Mouse (Mus musculus): ENCODE measurements around the gene Cass4.

Cass4 gene

DNA sequence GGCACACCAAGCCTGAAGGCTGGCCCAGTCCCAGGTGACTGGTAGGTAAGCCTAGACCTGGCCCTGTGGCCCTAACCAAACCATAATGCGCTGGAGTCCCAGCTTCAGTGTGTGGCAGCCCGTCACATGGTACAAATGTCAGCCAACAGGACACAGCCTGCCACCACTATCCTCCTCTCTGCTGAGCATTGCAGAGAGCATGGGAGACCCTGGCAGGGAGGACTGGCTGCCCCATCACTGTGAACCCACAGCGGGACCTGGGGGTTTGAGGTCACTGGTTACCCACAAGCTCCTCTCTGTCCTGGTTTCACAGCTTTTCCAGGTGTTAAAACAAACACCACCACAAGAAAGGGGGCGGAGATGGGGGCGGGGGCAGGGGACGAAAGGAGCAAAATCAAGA lies 3.3 kb upstream of the Cass4 start:
- DNase-seq, result no peak

DNA sequence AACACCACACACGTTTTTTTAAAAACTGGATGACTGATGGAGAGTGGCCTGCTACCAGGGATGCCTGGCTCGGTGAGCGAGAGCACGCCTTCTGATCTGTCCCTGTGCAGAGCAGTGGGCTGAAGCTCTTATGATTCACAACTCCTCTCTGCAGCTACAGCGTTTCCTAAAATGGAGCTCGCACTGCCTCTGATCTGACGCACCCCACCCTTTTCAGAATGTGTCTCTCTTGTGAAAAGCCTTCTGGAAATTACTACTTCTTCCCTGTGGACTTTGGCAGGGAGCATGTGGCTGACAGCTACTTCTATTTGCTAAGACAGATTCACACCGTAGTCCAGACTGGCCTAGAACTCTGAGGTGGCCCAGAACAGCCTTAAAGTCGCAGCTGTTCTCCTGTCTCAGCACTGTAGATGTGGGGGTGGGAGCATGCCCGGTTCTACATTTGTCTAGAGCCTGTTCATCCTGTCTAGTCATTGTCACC lies 1.5 kb upstream of the Cass4 start:
- DNase-seq, result no peak

DNA sequence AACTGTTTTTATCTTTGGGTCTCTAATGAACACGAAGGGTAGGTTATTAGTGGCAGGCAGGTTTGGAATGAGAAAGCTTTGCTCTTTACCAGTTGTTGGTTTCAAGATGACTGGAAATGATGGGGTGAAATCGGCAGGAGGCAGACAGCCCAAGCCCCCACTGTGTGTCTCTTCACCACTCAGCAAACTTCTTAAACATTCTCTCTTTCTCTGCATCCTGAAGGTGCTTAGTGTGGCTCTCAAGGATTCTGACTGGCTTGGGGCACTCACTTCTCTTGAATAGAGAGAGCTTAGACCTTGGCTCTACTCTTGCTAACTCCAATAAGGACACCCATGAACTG lies 428 bp downstream of the Cass4 start:
- no peak for DNase-seq

DNA sequence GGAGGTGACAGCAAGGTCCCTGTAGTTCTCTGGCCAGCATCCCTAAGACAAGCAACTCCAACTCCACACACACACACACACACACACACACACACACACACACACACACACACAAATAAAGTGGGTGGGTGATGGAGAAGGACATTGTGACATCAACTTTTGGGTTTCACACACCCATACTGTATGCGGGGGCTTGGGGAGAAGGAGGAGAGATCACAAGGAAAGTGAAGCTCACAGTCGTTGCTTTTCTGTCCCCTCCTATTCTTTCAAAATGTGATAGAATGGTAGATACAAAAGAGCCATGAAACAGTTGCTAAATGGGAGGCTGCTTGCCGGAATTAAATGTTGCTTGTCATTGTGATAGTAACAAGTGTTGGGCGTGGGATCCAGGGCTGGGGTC lies 1.1 kb downstream of the Cass4 start:
- no peak for DNase-seq

DNA sequence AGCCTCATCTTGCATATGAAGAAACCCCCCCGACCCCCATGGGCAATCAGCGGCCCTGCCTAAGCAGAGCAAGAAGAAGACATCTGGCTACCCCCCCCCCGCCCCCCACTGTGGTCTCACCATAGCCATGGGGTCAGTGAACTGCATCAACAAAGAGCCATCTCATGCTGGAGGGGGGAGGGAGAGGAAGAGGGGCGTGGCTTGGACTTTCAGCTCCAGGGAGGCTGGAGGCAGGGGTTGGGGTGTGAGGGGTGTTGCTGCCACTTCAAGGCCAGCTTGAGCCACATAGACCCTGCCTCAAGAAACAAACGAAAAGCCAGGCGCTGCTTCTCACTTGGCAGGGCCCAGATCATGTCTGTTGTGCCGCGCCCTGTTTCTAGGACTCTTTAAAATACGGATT lies 2.4 kb downstream of the Cass4 start:
- no peak for DNase-seq

DNA sequence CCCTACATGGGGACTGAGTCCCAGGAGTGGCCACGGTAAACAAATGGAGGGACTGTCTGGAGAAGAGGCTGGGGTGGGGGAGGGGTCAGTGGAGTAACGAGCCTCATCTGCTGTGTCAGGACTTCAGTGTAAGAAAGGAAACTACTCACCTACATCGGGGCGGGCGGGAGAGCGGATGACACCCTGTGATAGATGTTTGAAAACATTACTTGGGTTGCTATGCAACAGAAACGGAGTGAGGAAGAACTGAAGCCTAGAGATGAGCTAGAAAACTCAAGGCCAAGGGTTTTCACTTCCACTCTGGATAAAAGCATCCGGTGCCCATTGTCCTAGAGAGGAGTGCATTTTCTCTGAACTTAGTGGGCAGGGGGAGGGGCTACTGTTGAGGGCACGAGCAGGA lies 6.3 kb downstream of the Cass4 start:
- peak; percentile 64 for DNase-seq

DNA sequence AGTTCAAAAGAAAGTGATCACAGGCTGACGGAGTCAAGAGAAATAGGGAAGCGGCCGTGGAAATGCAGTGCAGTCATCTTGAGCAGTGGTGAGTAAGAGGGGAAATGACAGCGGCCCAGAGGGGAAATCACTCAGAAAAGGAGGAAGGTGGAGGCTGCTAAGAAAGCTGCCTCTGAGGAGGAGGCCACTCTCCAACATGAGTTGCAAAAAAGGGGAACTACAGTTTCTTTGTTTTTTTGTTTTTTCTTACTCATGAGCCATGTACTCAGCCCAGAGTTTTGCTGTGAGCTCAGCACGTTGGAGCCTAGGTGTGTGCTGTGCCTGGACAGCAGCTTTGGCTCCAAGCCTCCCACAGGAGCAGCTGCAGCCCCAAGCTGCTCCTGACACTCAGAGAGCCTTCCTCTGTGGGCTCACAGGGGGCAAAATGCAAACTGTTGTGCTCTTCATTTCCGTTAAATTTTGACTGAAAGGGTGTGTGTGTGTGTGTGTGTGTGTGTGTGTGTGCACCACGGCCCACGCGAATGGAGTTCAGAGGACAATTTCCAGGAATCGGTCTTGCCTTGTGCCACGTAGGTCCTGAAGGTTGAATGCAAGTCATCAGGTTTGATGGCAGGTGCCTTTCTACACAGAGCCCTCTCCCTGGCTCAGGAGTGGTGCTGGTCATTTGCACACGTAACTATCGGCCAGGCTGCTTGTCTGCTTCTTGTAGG lies 7.7 kb downstream of the Cass4 start:
- peak; percentile 72 for DNase-seq

DNA sequence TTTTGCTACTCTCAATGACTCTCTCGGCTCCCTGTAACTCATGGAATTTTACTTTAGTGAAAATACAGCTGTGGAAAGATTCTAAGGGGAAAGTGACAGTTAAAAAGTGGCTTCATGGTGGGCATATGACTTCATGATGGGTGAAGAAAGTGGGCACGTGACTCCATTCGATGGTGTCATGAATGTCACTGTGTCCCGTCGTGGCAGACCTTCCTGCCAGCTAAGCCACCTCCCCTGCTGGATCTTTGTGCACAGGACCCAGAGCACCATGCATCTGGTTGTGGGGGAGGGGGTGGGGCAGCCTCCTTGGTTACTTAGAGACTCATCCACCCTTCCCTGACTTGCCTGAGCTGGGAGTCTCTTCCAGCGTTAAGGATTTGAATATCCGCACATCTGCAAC lies 10.6 kb downstream of the Cass4 start:
- DNase-seq, result no peak

DNA sequence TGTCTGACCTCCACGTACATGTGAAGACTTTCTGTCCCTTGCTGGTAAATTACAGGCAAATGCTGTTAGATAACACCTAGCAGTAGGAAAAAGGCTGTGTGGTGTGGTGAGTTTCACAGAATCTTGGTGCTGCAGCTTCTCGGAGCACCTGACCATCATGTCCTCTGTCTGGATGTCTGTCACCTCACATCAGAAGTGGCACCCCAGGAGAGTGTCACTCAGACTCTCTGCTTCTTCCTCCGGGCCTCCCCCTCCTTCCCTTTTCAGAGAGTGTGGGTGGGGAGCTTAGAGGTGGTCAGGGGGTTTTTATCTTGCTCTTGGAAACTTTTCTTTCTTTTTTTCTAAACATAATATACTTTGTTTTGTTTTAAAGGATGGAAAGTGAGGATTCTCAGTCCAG lies 11.4 kb downstream of the Cass4 start:
- no peak for DNase-seq

DNA sequence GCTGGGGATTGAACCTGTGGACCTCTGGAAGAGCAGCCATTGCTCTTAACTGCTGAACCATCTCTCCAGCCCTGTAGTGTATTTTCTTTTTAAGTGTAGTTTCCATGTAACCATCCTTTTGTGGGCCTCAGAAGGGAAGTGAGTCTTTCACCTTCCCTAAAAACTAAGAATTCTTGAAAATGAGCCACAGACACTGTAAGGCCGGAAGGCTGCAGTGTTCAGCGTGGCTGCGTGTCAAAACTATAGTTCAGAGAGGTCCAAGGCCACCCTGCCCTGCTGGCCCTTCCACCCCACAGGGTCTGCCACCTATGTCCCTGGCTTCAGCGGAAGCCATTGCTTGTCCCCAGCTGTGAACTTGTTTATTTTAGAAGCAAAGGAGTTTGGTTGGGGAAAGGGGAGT lies 12.6 kb downstream of the Cass4 start:
- no peak for DNase-seq

DNA sequence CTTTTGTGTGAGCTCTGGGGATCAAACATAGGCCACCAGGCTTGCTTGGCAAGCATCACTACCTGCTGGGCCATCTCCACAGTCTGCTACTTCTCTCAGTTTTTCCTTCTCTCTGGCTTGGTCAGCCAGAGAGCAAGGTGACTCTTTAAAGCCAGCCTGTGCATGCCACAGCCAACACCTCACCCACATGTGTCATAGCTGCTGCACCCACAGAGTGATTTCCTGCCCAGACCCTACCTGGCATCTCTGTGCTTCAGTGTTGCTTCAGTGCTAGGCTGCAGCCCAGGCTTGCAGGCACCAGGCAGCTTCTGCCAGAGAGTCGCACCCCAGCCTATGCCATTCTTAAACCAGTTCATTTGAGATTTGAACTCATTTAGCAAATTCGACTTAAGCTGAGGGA lies 13.9 kb downstream of the Cass4 start:
- DNase-seq, result no peak

DNA sequence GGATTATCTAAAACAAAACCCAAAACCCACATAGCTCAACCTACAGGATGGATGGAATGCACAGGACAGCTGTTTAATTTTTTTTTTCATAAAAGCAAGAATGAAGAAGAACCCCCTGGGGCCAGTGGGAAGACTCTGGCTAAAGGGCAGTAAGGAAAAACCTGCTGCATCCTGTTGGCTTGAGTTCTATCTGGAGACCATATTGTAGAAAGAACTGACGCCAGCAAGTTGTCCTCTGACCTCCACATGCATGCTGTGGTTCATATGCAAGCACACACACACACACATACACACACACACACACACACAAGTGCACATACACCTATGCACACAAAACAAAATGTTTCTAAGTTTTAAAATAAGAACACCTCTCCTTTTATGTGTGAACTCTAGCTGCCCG lies 17.1 kb downstream of the Cass4 start:
- DNase-seq, result no peak

DNA sequence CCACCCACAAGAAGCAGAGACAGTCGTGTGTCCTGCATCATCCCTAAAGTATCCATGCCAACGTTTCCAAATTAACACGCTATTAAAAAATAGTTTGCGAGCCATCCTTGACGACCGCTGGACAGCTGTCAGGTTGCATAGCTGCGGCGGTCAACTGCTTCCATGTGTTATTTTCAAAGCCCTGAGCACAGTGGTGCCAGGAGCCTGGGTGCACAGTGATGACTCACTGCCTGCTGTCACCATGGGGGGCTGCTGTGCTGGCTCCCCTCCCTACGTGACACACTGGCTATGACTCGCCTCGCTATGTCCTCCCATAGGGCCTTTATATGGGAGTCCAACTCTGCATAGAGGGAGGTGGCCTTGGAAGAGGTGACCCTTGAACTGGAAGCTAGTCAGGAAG lies 17.5 kb downstream of the Cass4 start:
- peak; percentile 50 for DNase-seq

DNA sequence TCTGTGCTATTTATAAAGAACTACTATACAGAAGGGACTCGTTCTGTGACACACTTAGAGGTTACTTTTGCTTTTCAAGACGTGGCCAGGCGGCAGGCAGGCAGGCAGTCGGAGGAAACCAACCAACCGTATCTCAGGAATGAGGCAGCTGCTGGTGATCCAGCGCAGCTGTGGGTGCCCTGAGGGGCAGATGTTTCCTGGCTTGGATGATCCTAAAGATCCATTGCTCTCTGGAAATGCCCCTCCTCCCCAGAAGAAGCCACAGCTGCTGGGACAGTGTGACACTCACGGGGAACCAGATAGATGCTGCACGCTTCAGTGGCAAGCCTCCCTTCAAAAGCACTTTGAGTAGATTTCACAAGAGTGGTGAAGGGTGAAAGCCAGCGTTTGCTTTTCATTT lies 18.9 kb downstream of the Cass4 start:
- peak; percentile 77 for DNase-seq

DNA sequence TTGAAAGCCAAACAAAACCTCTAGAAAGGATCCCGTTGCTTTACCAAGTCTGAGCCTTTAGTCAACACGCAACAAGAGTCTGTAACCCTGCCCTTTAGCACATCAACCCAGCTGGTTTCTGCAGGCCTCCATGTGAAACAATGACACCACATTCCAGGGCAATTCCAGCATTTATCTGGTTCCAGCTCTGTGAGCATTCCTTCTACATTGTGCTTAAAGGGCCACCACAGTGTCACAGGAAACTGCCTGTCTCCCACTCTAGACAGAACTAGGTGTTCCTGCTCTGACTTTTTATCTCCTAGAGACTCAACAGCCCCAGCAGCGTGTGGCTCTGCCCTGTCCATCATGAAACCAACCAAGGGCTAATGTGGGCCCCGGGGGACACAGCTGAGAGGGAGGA lies 19.7 kb downstream of the Cass4 start:
- peak; percentile 41 for DNase-seq

DNA sequence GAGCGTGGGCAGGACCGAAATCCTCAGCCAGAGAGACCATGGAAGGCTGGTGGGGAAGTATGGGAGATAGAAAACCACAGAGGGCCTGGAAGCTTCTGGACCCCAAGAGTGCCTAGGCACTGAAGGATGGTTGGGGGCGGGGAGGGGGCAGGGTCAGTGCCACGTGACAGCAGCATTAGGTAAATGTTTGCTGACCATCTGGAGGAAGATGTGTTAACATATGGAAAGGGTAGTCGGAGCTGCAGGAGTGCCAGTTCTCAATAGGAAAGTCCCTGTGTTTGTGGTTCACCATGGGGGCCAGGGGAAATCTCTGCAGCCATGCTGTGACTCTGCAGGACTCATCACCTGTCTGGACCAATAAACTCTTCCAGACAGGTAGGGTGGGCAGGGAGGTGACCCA lies 20.3 kb downstream of the Cass4 start:
- no peak for DNase-seq

DNA sequence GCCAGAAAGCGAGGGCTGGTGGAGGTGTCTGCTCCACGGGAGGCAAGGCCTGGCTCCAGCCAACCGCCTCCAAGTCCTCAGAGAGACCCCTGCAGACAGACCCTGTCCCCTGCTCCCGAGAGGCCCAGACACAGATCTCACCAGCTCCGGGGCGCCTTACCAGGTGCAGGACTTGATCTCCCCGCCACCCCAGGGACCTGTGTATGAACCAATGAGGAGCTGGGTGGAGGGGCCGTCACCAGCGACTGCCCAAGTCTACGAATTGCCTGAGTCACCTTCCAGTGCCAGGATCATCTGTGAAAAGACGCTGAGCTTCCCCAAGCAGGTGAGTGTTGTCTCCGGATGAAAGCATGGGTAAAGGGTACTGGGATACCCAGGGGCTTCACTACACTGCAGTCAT lies 22.6 kb downstream of the Cass4 start:
- DNase-seq, result no peak

DNA sequence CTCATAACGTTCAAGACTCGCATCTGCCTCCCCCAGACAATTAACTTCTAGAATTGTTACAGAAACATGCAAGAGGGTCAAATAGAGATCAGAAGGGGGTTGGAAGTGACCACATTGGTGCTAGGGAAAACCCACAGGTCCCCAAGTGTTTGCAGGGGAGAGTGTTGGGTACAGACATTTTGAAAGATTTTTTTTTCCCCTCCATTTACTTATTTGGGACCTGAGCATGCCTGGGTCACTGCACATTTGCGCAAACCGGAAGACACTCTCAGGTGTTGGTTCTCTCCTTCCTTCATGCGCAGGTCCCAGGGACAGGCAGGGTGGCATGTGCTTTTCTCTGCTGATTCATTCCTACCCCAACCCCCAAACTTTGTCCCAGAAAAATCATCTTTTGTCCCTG lies 23.3 kb downstream of the Cass4 start:
- no peak for DNase-seq

DNA sequence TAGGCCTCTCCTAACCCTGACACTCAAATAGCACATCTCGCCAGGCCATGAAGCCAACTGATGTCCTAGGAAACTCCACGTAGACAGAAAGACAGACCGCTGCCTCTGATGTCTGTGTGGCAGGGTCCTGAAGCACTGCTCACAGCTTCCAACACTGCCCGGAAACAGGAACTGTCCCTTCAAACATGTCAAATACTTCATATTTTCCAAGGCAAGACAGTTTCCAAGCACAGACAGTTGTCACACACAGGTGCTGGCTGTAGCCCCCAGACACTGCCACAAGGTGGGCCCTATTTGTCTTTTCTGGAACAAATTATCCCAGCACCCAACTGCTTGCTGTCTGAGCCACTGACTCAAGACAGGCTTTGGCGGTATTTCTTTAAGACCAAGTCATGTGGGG lies 24.6 kb downstream of the Cass4 start:
- no peak for DNase-seq

DNA sequence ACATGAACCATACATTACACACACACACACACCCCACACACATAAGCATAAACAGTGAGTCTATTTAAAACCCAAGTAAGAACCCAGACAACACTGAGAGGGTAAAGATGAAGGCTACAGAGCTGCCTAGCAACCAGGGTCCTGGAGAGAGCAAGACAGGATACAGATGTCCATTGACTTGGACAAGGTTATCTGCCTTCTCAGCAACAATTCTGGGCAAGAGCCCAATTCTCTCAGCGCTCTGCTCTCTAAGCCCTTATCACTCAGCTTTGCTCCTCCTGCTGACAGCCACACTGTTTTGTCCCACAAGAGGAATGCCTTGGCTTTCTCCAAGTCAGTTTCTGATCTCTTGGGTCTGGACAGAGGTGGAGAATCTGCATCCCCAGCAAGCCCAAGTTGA lies 37.0 kb downstream of the Cass4 start:
- no peak for DNase-seq

DNA sequence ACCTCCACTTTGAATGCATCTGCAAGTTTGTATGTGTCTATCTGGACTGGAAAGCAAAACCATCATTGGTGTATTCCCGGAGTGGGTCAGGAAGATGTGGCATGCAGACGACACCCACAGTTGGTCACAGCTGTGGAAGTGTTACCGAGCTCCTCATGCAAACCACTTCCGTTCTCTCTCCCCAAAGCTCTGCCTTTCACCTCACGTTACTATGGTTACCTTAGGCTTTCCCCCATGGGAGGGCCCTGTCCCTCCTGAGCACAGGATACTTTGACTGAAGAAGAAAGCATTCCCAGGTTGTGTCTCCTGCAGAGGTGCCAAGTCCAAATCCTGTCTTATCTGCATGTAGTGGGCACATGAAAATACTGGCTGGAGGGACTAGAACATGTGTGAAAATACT lies 40.2 kb downstream of the Cass4 start:
- DNase-seq, result peak; percentile 29

DNA sequence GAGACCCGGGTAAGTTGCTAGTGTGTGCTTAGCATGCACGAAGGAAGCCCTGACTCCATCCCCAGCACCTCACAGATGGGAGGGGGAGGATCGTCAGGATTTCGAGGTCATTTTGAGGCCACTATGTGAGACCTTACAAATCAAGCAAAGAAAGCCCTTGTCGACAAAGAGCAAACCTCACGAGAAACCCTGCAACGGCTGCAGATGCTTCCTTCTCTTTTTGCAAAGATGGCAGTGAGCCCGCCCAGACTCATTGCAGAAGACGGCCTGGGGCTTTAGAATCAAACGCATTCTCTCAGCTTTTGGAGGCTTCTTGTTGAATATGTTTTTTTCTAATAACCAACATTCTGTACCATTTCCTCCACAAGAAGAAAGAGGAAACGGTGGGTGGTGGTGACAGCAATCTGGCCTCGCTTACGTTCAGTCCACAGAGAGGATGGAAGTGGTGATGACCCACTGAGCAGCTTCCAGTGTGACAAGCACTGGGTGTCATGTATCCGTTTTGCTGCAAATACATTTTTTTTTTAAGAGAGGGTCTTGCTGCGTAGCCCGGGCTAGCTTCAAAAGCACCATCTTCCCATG lies 43.9 kb downstream of the Cass4 start:
- DNase-seq, result peak; percentile 40

DNA sequence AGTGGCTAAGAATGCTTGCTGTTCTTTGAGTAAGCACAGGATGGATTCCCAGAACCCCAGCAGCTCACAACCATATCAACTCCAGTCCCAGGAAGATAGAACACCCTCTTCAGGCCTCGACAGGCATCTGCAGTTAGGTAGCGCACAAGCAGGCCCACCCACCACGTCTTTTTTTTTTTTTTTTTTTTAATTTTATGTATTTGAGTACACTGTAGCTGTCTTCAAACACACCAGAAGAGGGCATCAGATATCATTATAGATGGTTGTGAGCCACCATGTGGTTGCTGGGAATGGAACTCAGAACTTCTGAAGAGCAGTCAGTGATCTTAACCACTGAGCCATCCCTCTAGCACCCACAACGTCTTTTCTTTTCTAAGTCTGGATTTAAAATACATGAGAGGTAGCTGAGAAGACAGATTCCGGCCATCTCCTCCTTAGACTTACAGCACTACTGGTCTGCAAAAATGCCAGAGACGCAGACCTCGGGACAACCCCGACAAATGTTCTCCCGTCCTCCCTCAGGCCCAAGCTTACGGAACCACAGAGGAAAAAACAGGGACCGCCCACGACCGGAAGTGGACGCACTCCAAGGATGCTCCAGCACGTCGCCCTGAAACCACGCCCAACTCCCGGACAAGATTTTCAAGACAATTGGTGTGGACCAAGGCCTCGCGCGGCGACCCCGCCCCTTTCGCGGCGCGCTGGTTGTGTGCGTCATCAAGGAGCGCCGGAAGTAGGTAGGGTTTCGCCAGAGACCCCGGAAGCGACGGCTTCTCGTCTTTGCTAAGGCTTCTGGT lies 46.4 kb downstream of the Cass4 start, which contains the start of gene Rtf2:
Gene Rtf2 (plus strand): TSS at position 714 of the 797 bp plus-strand sequence.
- DNase-seq, result peak; percentile 100

DNA sequence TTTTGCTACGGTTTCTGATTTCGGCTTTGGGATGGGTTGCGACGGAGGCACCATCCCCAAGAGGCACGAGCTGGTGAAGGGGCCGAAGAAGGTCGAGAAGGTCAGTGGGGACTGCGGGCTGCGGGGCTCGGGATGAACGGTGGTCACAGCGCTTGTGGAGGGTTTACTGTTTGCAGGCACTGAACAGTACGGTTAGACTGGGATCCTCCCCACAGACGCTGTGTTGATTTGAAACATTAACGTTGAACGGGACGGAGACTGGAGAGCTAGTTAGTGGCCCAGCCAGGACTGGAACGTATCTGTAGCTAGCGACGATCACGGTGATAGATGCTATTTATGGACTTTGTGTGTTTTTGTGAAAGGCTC lies 47.0 kb downstream of the Cass4 start:
- DNase-seq, result no peak

All from lung, postnatal 36 days (tissue).